Comparison of ENCODE assay signal across 12 mouse cellular contexts in genomic region chr6:108688344-108688743, GRCm38 (mm10). TPM values are rescaled to one million over a fixed set of nuclear protein-coding genes. Genes with fewer than 3 reads are reported as not detected.
DNase-seq lines count a peak whose midpoint lies in the region; ATAC-seq lines count a peak whose summit lies in the region.
"Had no signal": no experiment of that assay in that cellular context is flagged by ENCODE, and none has a peak within 500 bp of the region (broad histone marks: within the 10 kb centered on the region; RNA-seq: fewer than 3 reads in every experiment).

No protein-coding gene starts in this region.

- 63% methylated on average over 5 of the region's 5 CpGs for WGBS in embryonic facial prominence, embryonic 12.5 days
- 74% methylated on average over 5 of the region's 5 CpGs for WGBS in embryonic facial prominence, embryonic 10.5 days
- WGBS in lung, embryonic 15.5 days = 65% methylated on average over 5 of the region's 5 CpGs

- DNase-seq in embryonic facial prominence, embryonic 10.5 days (ENCODE audit: low spot score) = no peak
- DNase-seq in lung, postnatal 4 days = no peak
- peak; percentile 77 to 87 for DNase-seq in natural killer cell, adult 2 months (ENCODE audit: low spot score in 2 of 2)
- DNase-seq in neural tube, embryonic 10.5 days (ENCODE audit: extremely low spot score, low spot score) = no peak
- no peak for DNase-seq in kidney, adult 9 months
- DNase-seq: liver, embryonic 13.5 days; thymus, postnatal 36 days had no signal

- H3K9ac ChIP-seq in embryonic facial prominence, embryonic 12.5 days = no peak overlapping the region
- no peak overlapping the region for H3K9ac ChIP-seq in lung, embryonic 15.5 days
- H3K9ac ChIP-seq: liver, embryonic 13.5 days; midbrain, embryonic 12.5 days had no signal

- H3K4me1 ChIP-seq in embryonic facial prominence, embryonic 12.5 days = no peaks in the 10 kb centered on the region
- H3K4me1 ChIP-seq in embryonic facial prominence, embryonic 10.5 days = no peaks in the 10 kb centered on the region; the same call in 1 of the 2 replicates
- H3K4me1 ChIP-seq in lung, embryonic 15.5 days = no peaks in the 10 kb centered on the region
- H3K4me1 ChIP-seq: midbrain, embryonic 12.5 days had no signal

- no peaks in the 10 kb centered on the region for H3K36me3 ChIP-seq in embryonic facial prominence, embryonic 12.5 days
- H3K36me3 ChIP-seq in embryonic facial prominence, embryonic 10.5 days (replicated peaks) = no peaks in the 10 kb centered on the region
- no peaks in the 10 kb centered on the region for H3K36me3 ChIP-seq in lung, embryonic 15.5 days
- H3K36me3 ChIP-seq: liver, embryonic 13.5 days; midbrain, embryonic 12.5 days had no signal

- H3K4me2 ChIP-seq in embryonic facial prominence, embryonic 12.5 days (replicated peaks) = no peak overlapping the region
- no peak overlapping the region for H3K4me2 ChIP-seq in lung, embryonic 15.5 days
- H3K4me2 ChIP-seq: liver, embryonic 13.5 days; midbrain, embryonic 12.5 days had no signal

- no peak overlapping the region for H3K27ac ChIP-seq in embryonic facial prominence, embryonic 12.5 days
- no peak overlapping the region for H3K27ac ChIP-seq in embryonic facial prominence, embryonic 10.5 days (replicated peaks)
- no peak overlapping the region for H3K27ac ChIP-seq in lung, embryonic 15.5 days
- H3K27ac ChIP-seq: liver, embryonic 13.5 days; midbrain, embryonic 12.5 days had no signal

- H3K4me3 ChIP-seq in embryonic facial prominence, embryonic 12.5 days = no peak overlapping the region
- no peak overlapping the region for H3K4me3 ChIP-seq in embryonic facial prominence, embryonic 10.5 days
- H3K4me3 ChIP-seq in lung, embryonic 15.5 days = no peak overlapping the region
- H3K4me3 ChIP-seq: liver, embryonic 13.5 days; midbrain, embryonic 12.5 days had no signal

- 0 out of 2 replicates have a peak, but pooled peaks have one; percentile 29 for ATAC-seq in embryonic facial prominence, embryonic 12.5 days (ENCODE audit: insufficient number of reproducible peaks, insufficient read depth, low FRiP score, low TSS enrichment)
- ATAC-seq in lung, embryonic 15.5 days (ENCODE audit: borderline replicate concordance, extremely low read depth, low FRiP score, low TSS enrichment) = 0 out of 2 replicates have a peak, but pooled peaks have one; percentile 36
- ATAC-seq in granulocyte monocyte progenitor cell, adult 5-6 weeks (replicated peaks; ENCODE audit: poor library complexity, severe bottlenecking) = peak; percentile 87
- ATAC-seq: forebrain, embryonic 14.5 days had no signal

- H3K9me3 ChIP-seq in embryonic facial prominence, embryonic 12.5 days = no peaks in the 10 kb centered on the region
- H3K9me3 ChIP-seq in embryonic facial prominence, embryonic 10.5 days = no peaks in the 10 kb centered on the region
- no peaks in the 10 kb centered on the region for H3K9me3 ChIP-seq in lung, embryonic 15.5 days
- H3K9me3 ChIP-seq: liver, embryonic 13.5 days; midbrain, embryonic 12.5 days had no signal

- no peaks in the 10 kb centered on the region for H3K27me3 ChIP-seq in embryonic facial prominence, embryonic 12.5 days
- H3K27me3 ChIP-seq in embryonic facial prominence, embryonic 10.5 days (replicated peaks; ENCODE audit: low read depth, poor library complexity, severe bottlenecking) = no peaks in the 10 kb centered on the region
- no peaks in the 10 kb centered on the region for H3K27me3 ChIP-seq in lung, embryonic 15.5 days
- H3K27me3 ChIP-seq: liver, embryonic 13.5 days; midbrain, embryonic 12.5 days had no signal

RNA-seq across cellular contexts. Expression of gene Bhlhe40, which starts 27.9 kb away (rescaled TPM):
- 3.1 and 3.6 TPM in 2 replicates for polyA plus RNA-seq in embryonic facial prominence, embryonic 12.5 days (2016; fragmentation: Nextera tagmentation; extraction: Ambion mirVana)
- polyA plus RNA-seq in embryonic facial prominence, embryonic 10.5 days (2016; fragmentation: Nextera tagmentation; extraction: Ambion mirVana) = 1.3 and 1.4 TPM in 2 replicates
- polyA plus RNA-seq in lung, embryonic 15.5 days (2015; fragmentation: Nextera tagmentation; extraction: Ambion mirVana) = 13.7 and 15.2 TPM in 2 replicates
- total RNA-seq in granulocyte monocyte progenitor cell, adult 5-6 weeks (2014; fragmentation: Nextera tagmentation) = 1.7 and 2.1 TPM in 2 replicates
- 3.5 and 5.9 TPM in 2 replicates for total RNA-seq in granulocyte monocyte progenitor cell, adult 5-6 weeks (2017)

Comparison
In these comparisons a context has a peak if more than half of its experiments do, and no peak if none do; other contexts are left out.
1. ATAC-seq: peak in every context shown above with its lines; median percentile 87 in granulocyte monocyte progenitor cell, adult 5-6 weeks; 36 in lung, embryonic 15.5 days; 29 in embryonic facial prominence, embryonic 12.5 days.
2. DNase-seq: peak in natural killer cell, adult 2 months (2 of 2); none in embryonic facial prominence, embryonic 10.5 days (single experiment), lung, postnatal 4 days (0 of 2), neural tube, embryonic 10.5 days (single experiment) and kidney, adult 9 months (single experiment).